Mouse (Mus musculus) hindbrain, postnatal 0 days (tissue): ENCODE data around the gene Uspl1. TPM values are rescaled to one million over a fixed set of nuclear protein-coding genes. Genes with fewer than 3 reads are reported as not detected.

ENCODE experiments used
- ATAC-seq: fragments of 200-750 bp; cut with Nextera tagmentation; 2 replicates; pipeline ENCODE4 v1.8.0; 2017; ENCODE audit warnings: mild to moderate bottlenecking, moderate TSS enrichment, moderate library complexity
- DNase-seq: peaks from one replicate; pipeline ENCODE4 v3.0.0-alpha.2; 2015; ENCODE audit warnings: low spot score
- H3K27ac ChIP-seq: fragments of 300-500 bp; sonication (generic); 2 replicates; pipeline ENCODE4 v1.5.1; 2014; ENCODE audit warnings: mild to moderate bottlenecking
- H3K27me3 ChIP-seq: fragments of 300-500 bp; sonication (generic); 2 replicates; pipeline ENCODE4 v1.6.1; 2014; ENCODE audit warnings: low read length, mixed read lengths; ENCODE audit not compliant: insufficient read depth
- H3K36me3 ChIP-seq: fragments of 300-500 bp; sonication (generic); 2 replicates; pipeline ENCODE4 v1.6.1; 2014; ENCODE audit warnings: low read length, mixed read lengths; ENCODE audit not compliant: insufficient read depth
- H3K4me1 ChIP-seq: fragments of 300-500 bp; sonication (generic); 2 replicates; pipeline ENCODE4 v1.6.1; 2014; ENCODE audit warnings: antibody characterized with exemption, low read length, mixed read lengths; ENCODE audit not compliant: insufficient read depth
- H3K4me2 ChIP-seq: fragments of 300-500 bp; sonication (generic); 2 replicates; pipeline ENCODE4 v1.6.1; 2014; ENCODE audit warnings: low read depth, mild to moderate bottlenecking, low read length, moderate library complexity, mixed read lengths
- H3K4me3 ChIP-seq: fragments of 300-500 bp; sonication (generic); 2 replicates; pipeline ENCODE4 v1.5.1; 2014; ENCODE audit warnings: low read length
- H3K9ac ChIP-seq: fragments of 300-500 bp; sonication (generic); replicated peaks from 2 replicates; pipeline ENCODE4 v1.6.1; 2014; ENCODE audit warnings: mild to moderate bottlenecking, low read length, moderate library complexity, mixed read lengths
- H3K9me3 ChIP-seq: fragments of 300-500 bp; sonication (generic); 2 replicates; pipeline ENCODE4 v1.6.1; 2016; ENCODE audit warnings: low read length, mixed read lengths
- CTCF ChIP-seq: IDR thresholded peaks from 2 replicates; pipeline ENCODE4 v1.5.1; 2016; ENCODE audit warnings: antibody characterized with exemption, control low read depth, low read depth
- WGBS: fragments of 180-500 bp; shearing (Covaris S2); extraction: QIAGEN DNeasy Blood & Tissue Kit; methylation state at CpG from one replicate; pipeline ENCODE4 v1.1.7; 2014; 5-methylcytosine and 5-hydroxymethylcytosine counted together
- polyA plus RNA-seq: library from polyadenylated mRNA; unstranded; fragments of >200 nt; fragmentation: Nextera tagmentation; extraction: Ambion mirVana; gene quantifications from 2 replicates; pipeline ENCODE4 v1.2.1, GENCODE M21; 2015
- total RNA-seq: library from RNA; depleted of rRNA; stranded (reverse); fragments of >200 nt; gene quantifications from 2 replicates; pipeline ENCODE4 v1.2.3, GENCODE M21; 2014

The Uspl1 gene
- total and polyA plus RNA-seq, 2 experiments from 2014 or later, result 43.4 to 44.7 TPM

- Histone ChIP-seq H3K27me3 (no peaks in the 10 kb centered on the region), H3K36me3 (no peaks in the 10 kb centered on the region), H3K4me3 (no peak overlapping the region), H3K9me3 (no peaks in the 10 kb centered on the region), H3K27ac (no peak overlapping the region), H3K4me2 (no peak overlapping the region), H3K9ac (no peak overlapping the region), H3K4me1 (no peaks in the 10 kb centered on the region)
- no peak for ATAC-seq
- 92% methylated on average over 10 of the region's 10 CpGs for WGBS
- DNase-seq, result no peak
- TF ChIP-seq CTCF, result no peak
Observed at GRCm38 (mm10) chr5:149166011-149166410, 18.1 kb upstream of the Uspl1 start.

GRCm38 (mm10) chr5:149168051-149168450 is 16.1 kb upstream of the Uspl1 start:
- Histone ChIP-seq H3K9ac (no peak overlapping the region), H3K4me2 (no peak overlapping the region), H3K36me3 (no peaks in the 10 kb centered on the region), H3K4me3 (no peak overlapping the region), H3K9me3 (no peaks in the 10 kb centered on the region), H3K27me3 (no peaks in the 10 kb centered on the region), H3K27ac (no peak overlapping the region), H3K4me1 (no peaks in the 10 kb centered on the region)
- no peak for TF ChIP-seq CTCF
- no peak for ATAC-seq
- no peak for DNase-seq
- 79% methylated on average over 2 of the region's 2 CpGs for WGBS

- Histone ChIP-seq H3K4me2 (no peak overlapping the region), H3K27ac (no peak overlapping the region), H3K9me3 (no peaks in the 10 kb centered on the region), H3K36me3 (no peaks in the 10 kb centered on the region), H3K4me1 (no peaks in the 10 kb centered on the region), H3K4me3 (no peak overlapping the region), H3K9ac (no peak overlapping the region), H3K27me3 (no peaks in the 10 kb centered on the region)
- WGBS, result 46% methylated on average over 9 of the region's 9 CpGs
- no peak for TF ChIP-seq CTCF
- ATAC-seq (no peak), DNase-seq (peak; percentile 8)
Observed at GRCm38 (mm10) chr5:149168816-149169215, 15.3 kb upstream of the Uspl1 start.

- WGBS, result 52% methylated on average over 8 of the region's 8 CpGs
- no peak for TF ChIP-seq CTCF
- DNase-seq (no peak), ATAC-seq (no peak)
- no peaks in the 10 kb centered on the region for H3K36me3 ChIP-seq
- H3K4me2 ChIP-seq, result no peak overlapping the region
- no peaks in the 10 kb centered on the region for H3K4me1 ChIP-seq
- H3K27me3 ChIP-seq, result no peaks in the 10 kb centered on the region
- no peak overlapping the region for H3K4me3 ChIP-seq
- H3K9ac ChIP-seq, result no peak overlapping the region
- no peaks in the 10 kb centered on the region for H3K9me3 ChIP-seq
- no peak overlapping the region for H3K27ac ChIP-seq
Observed at GRCm38 (mm10) chr5:149170841-149171588, 13.1 kb upstream of the Uspl1 start.

GRCm38 (mm10) chr5:149172246-149172645 is 11.9 kb upstream of the Uspl1 start:
- Histone ChIP-seq H3K4me2 (no peak overlapping the region), H3K27me3 (no peaks in the 10 kb centered on the region), H3K4me1 (no peaks in the 10 kb centered on the region), H3K9ac (no peak overlapping the region), H3K9me3 (no peaks in the 10 kb centered on the region), H3K36me3 (no peaks in the 10 kb centered on the region), H3K4me3 (no peak overlapping the region), H3K27ac (no peak overlapping the region)
- 67% methylated on average over 10 of the region's 10 CpGs for WGBS
- ATAC-seq (no peak), DNase-seq (no peak)
- TF ChIP-seq CTCF, result no peak

GRCm38 (mm10) chr5:149174527-149174926 is 9.6 kb upstream of the Uspl1 start:
- Histone ChIP-seq H3K9me3 (no peaks in the 10 kb centered on the region), H3K4me2 (no peak overlapping the region), H3K27ac (no peak overlapping the region), H3K9ac (no peak overlapping the region), H3K4me3 (no peak overlapping the region), H3K36me3 (no peaks in the 10 kb centered on the region), H3K27me3 (no peaks in the 10 kb centered on the region), H3K4me1 (no peaks in the 10 kb centered on the region)
- WGBS, result 91% methylated on average over 7 of the region's 7 CpGs
- DNase-seq, result no peak
- no peak for TF ChIP-seq CTCF
- ATAC-seq, result no peak

- no peak overlapping the region for H3K9ac ChIP-seq
Observed at GRCm38 (mm10) chr5:149175736-149176135, 8.4 kb upstream of the Uspl1 start.

More at GRCm38 (mm10) chr5:149175736-149176135, 8.4 kb upstream of the Uspl1 start:
- no peak for TF ChIP-seq CTCF
- no peak for ATAC-seq
- no peaks in the 10 kb centered on the region for H3K9me3 ChIP-seq
- H3K4me1 ChIP-seq, result no peaks in the 10 kb centered on the region
- H3K36me3 ChIP-seq, result no peaks in the 10 kb centered on the region
- H3K4me3 ChIP-seq, result no peak overlapping the region
- 89% methylated on average over 6 of the region's 6 CpGs for WGBS
- no peaks in the 10 kb centered on the region for H3K27me3 ChIP-seq
- H3K27ac ChIP-seq, result no peak overlapping the region
- DNase-seq, result no peak
- H3K4me2 ChIP-seq, result no peak overlapping the region
